Mouse (Mus musculus) lung, adult 2 months (tissue): ENCODE results near the gene Ptpn11.
A peak's percentile ranks its signal among the peaks of the same experiment; 100 is the strongest.

Experiments used
- CTCF ChIP-seq: fragments of 200-500 bp; IDR thresholded peaks from 2 replicates; pipeline ENCODE4 v1.5.1; 2011; ENCODE audit warnings: mild to moderate bottlenecking, low read length, control low read depth; ENCODE audit not compliant: insufficient read depth
- POLR2A ChIP-seq: fragments of 200-500 bp; IDR thresholded peaks from 2 replicates; pipeline ENCODE4 v1.6.1; 2011; ENCODE audit warnings: low read depth, mild to moderate bottlenecking, control low read depth, low read length, borderline replicate concordance; ENCODE audit errors: extremely low read depth

- peak; percentile 63; the same call in 1 of the 2 replicates for TF ChIP-seq POLR2A
- no peak for TF ChIP-seq CTCF
Observed at GRCm38 (mm10) chr5:121219980-121220731, 29.0 kb upstream of the Ptpn11 start, which contains the start of gene Hectd4.
